Mouse (Mus musculus) midbrain, postnatal 0 days (tissue): ENCODE measurements at regions not wholly inside any gene's neighbourhood (a gene's known extent, or its start where the extent isn't known, plus 50 kb on each side); places are given as distances from the start of the nearest gene placed in this dataset.

Experiments used
- ATAC-seq: fragments of 200-750 bp; cut with Nextera tagmentation; 2 replicates; pipeline ENCODE4 v1.8.0; 2017; ENCODE audit warnings: moderate number of reproducible peaks, mild to moderate bottlenecking, moderate TSS enrichment, moderate library complexity; ENCODE audit not compliant: low FRiP score
- DNase-seq: peaks from one replicate; pipeline ENCODE4 v3.0.0-alpha.2; 2015; ENCODE audit warnings: low spot score
- H3K27ac ChIP-seq: fragments of 300-500 bp; sonication (generic); 2 replicates; pipeline ENCODE4 v1.5.1; 2014; ENCODE audit warnings: low read depth, mild to moderate bottlenecking, low read length, mixed read lengths
- H3K27me3 ChIP-seq: fragments of 300-500 bp; sonication (generic); 2 replicates; pipeline ENCODE4 v1.6.1; 2014; ENCODE audit warnings: low read length, control low read depth, mixed read lengths; ENCODE audit not compliant: insufficient read depth
- H3K36me3 ChIP-seq: fragments of 300-500 bp; sonication (generic); 2 replicates; pipeline ENCODE4 v1.6.1; 2014; ENCODE audit warnings: low read length, control low read depth, mixed read lengths; ENCODE audit not compliant: insufficient read depth
- H3K4me1 ChIP-seq: fragments of 300-500 bp; sonication (generic); 2 replicates; pipeline ENCODE4 v1.6.1; 2014; ENCODE audit warnings: mild to moderate bottlenecking, control low read depth, antibody characterized with exemption, low read length, mixed read lengths; ENCODE audit not compliant: insufficient read depth
- H3K4me2 ChIP-seq: fragments of 300-500 bp; sonication (generic); 2 replicates; pipeline ENCODE4 v1.6.1; 2014; ENCODE audit warnings: low read depth, mild to moderate bottlenecking, low read length, mixed read lengths; ENCODE audit not compliant: poor library complexity, severe bottlenecking
- H3K4me3 ChIP-seq: fragments of 300-500 bp; sonication (generic); 2 replicates; pipeline ENCODE4 v1.5.1; 2014; ENCODE audit warnings: low read depth, mild to moderate bottlenecking, low read length, moderate library complexity
- H3K9ac ChIP-seq: fragments of 300-500 bp; sonication (generic); replicated peaks from 2 replicates; pipeline ENCODE4 v1.6.1; 2014; ENCODE audit warnings: mild to moderate bottlenecking, low read length, moderate library complexity, mixed read lengths; ENCODE audit not compliant: poor library complexity, severe bottlenecking
- H3K9me3 ChIP-seq: fragments of 300-500 bp; sonication (generic); 2 replicates; pipeline ENCODE4 v1.6.1; 2016; ENCODE audit warnings: low read length, control low read depth
- CTCF ChIP-seq: IDR thresholded peaks from 2 replicates; pipeline ENCODE4 v1.5.1; 2016; ENCODE audit warnings: antibody characterized with exemption, mild to moderate bottlenecking
- WGBS: fragments of 180-500 bp; shearing (Covaris S2); extraction: QIAGEN DNeasy Blood & Tissue Kit; methylation state at CpG from one replicate; pipeline ENCODE4 v1.1.7; 2014; 5-methylcytosine and 5-hydroxymethylcytosine counted together

- Histone ChIP-seq H3K36me3 (no peaks in the 10 kb centered on the region), H3K4me3 (no peak overlapping the region), H3K9me3 (no peaks in the 10 kb centered on the region), H3K27ac (no peak overlapping the region), H3K27me3 (no peaks in the 10 kb centered on the region), H3K4me2 (no peak overlapping the region), H3K4me1 (no peaks in the 10 kb centered on the region), H3K9ac (no peak overlapping the region)
- ATAC-seq (no peak), DNase-seq (no peak)
- 61% methylated on average over 3 of the region's 3 CpGs for WGBS
- TF ChIP-seq CTCF = no peak
These were observed 170.8 kb downstream of the Cyp26b1 start for GRCm38 (mm10) chr6:84422946-84423345.

DNA sequence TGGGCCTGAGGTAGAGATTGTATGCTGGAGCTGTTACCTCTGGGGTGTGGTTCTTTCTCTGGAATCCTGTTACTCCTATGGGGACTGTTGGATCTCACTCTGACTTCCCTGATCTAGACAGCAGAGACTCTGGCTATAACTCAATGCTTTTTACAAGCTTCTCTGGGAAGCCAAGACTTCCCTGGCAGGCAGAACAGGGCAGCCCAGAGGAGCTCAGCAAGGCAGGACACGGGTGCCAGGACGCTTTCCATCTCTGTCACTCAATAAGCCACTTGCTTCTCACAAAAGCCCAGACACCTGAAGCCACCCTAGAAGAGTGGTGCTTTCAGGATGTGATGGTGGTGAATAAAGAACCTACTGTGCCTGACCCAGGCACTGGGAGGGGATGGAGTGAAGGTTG, 174.0 kb downstream of the Cyp26b1 start:
- H3K4me1 ChIP-seq = no peaks in the 10 kb centered on the region
- H3K27ac ChIP-seq = no peak overlapping the region
- no peaks in the 10 kb centered on the region for H3K9me3 ChIP-seq
- ATAC-seq (no peak), DNase-seq (no peak)
- no peaks in the 10 kb centered on the region for H3K36me3 ChIP-seq
- no peak overlapping the region for H3K4me2 ChIP-seq
- no peak for TF ChIP-seq CTCF
- no peak overlapping the region for H3K9ac ChIP-seq
- H3K27me3 ChIP-seq = no peaks in the 10 kb centered on the region
- WGBS = 85% methylated on average over 2 of the region's 2 CpGs
- H3K4me3 ChIP-seq = no peak overlapping the region

GRCm38 (mm10) chr6:84419281-84419680, 174.4 kb downstream of the Cyp26b1 start:
- no peak for ATAC-seq
- TF ChIP-seq CTCF = no peak
- Histone ChIP-seq H3K27ac (no peak overlapping the region), H3K27me3 (no peaks in the 10 kb centered on the region), H3K36me3 (no peaks in the 10 kb centered on the region), H3K9ac (no peak overlapping the region), H3K4me3 (no peak overlapping the region), H3K4me1 (no peaks in the 10 kb centered on the region), H3K4me2 (no peak overlapping the region), H3K9me3 (no peaks in the 10 kb centered on the region)
- DNase-seq = no peak
- 83% methylated on average over 2 of the region's 2 CpGs for WGBS

DNA sequence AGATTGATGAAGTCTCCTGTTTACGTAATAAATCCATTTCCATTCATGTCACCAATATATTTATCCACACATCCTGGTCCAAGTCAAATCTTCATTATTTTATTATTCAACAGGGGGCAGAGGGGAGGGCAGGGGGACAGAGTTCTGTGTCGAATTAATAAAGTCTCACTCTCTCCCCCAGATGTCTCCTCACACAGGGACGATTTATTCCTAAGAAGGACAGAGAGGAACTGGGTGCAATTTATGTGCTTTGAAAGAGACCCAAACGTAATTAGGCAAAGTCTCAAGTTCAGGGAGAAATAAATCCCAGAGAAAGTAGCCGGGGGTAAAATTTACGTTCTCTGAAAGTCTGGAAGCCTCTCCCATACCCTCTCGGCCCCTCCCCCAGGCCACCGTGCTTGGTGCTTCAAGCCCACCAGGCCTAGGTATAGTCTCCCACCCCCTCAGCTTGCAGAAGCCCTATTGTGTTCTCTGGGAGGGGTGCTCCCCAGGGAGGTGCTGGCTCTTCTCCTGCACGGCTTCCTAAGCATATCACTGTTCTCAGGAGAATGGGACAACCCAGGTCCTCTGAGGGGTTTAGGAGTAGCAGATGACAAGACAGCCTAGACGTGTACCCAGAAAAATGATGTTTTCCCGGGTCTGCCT, 176.6 kb downstream of the Cyp26b1 start:
- H3K4me2 ChIP-seq = no peak overlapping the region
- no peak overlapping the region for H3K4me3 ChIP-seq
- H3K27ac ChIP-seq = no peak overlapping the region
- no peaks in the 10 kb centered on the region for H3K36me3 ChIP-seq
- DNase-seq (no peak), ATAC-seq (no peak)
- no peaks in the 10 kb centered on the region for H3K4me1 ChIP-seq
- no peak for TF ChIP-seq CTCF
- H3K9me3 ChIP-seq = no peaks in the 10 kb centered on the region
- H3K9ac ChIP-seq = no peak overlapping the region
- WGBS = 70% methylated on average over 11 of the region's 11 CpGs
- no peaks in the 10 kb centered on the region for H3K27me3 ChIP-seq

- Histone ChIP-seq H3K27me3 (no peaks in the 10 kb centered on the region), H3K4me1 (no peaks in the 10 kb centered on the region), H3K27ac (no peak overlapping the region), H3K4me3 (no peak overlapping the region), H3K4me2 (no peak overlapping the region), H3K9me3 (no peaks in the 10 kb centered on the region), H3K36me3 (no peaks in the 10 kb centered on the region), H3K9ac (no peak overlapping the region)
- DNase-seq (no peak), ATAC-seq (no peak)
- no peak for TF ChIP-seq CTCF
- 74% methylated on average over 5 of the region's 5 CpGs for WGBS
These were observed 179.3 kb downstream of the Cyp26b1 start for GRCm38 (mm10) chr6:84414400-84414799.

GRCm38 (mm10) chr6:84409863-84410513, 183.7 kb downstream of the Cyp26b1 start:
- H3K9ac ChIP-seq = no peak overlapping the region
- DNase-seq (no peak), ATAC-seq (no peak)
- H3K9me3 ChIP-seq = no peaks in the 10 kb centered on the region
- no peak for TF ChIP-seq CTCF
- no peaks in the 10 kb centered on the region for H3K36me3 ChIP-seq
- H3K4me2 ChIP-seq = no peak overlapping the region
- H3K27me3 ChIP-seq = no peaks in the 10 kb centered on the region
- H3K4me1 ChIP-seq = no peaks in the 10 kb centered on the region
- 94% methylated on average over 10 of the region's 10 CpGs for WGBS
- H3K27ac ChIP-seq = no peak overlapping the region
- no peak overlapping the region for H3K4me3 ChIP-seq
